Mouse (Mus musculus): Measurements from ENCODE around the gene Ikzf1. TPM values are rescaled to one million over a fixed set of nuclear protein-coding genes. Genes with fewer than 3 reads are reported as not detected.

Ikzf1 gene
- polyA plus RNA-seq, 1 experiment from 2014 or later: 0.99 TPM

DNA sequence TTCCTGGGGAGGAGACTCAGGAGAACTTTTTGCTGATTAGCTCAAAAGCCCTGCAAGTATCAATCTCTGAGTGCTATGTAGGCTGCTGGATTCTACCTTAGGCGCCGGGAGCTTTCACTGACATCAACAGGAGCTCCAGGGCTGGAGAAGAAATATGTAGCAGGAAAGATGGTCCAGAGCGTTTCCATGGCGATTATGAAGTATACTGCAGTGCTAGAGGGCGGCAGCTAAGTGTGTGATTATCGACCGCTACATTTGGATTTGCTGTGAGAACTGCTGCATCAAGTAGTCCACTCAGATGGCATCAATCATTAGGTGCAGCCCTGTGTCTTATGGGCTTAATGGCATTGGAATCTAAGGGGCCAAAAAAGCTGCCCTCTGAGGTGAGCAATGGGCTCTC lies 7.6 kb upstream of the Ikzf1 start:
- 84% methylated on average over 7 of the region's 7 CpGs for WGBS
- no peak overlapping the region for H3K4me3 ChIP-seq
- H3K36me3 ChIP-seq: no peaks in the 10 kb centered on the region
- H3K27me3 ChIP-seq (replicated peaks): no peaks in the 10 kb centered on the region
- ATAC-seq (ENCODE audit: low FRiP score, low read depth): no peak
- H3K27ac ChIP-seq: no peak overlapping the region
- no peaks in the 10 kb centered on the region for H3K9me3 ChIP-seq
- no peaks in the 10 kb centered on the region for H3K4me1 ChIP-seq
- H3K4me2 ChIP-seq (replicated peaks): no peak overlapping the region
- no peak overlapping the region for H3K9ac ChIP-seq

DNA sequence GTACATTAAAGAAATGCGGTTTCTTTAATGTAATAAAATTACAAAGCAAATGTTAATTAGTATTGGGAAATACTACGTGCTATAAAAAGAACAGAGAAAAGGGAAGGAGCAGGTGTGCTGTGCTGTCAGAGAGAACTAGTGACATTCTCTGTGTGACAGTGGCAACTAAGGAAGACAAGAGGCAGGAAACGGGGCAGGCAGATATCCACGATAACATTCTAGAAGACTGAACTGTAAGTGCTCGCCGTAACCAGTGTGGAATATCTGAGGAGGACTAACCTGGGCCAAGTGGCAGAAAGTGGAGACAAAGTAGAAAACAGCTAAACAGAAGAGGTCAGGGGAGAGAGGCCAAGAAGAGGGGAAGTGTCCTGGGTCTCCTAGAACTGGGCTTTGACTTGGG lies 5.8 kb upstream of the Ikzf1 start:
- no peaks in the 10 kb centered on the region for H3K36me3 ChIP-seq
- H3K27ac ChIP-seq: no peak overlapping the region
- 76% methylated on average over 6 of the region's 6 CpGs for WGBS
- ATAC-seq (ENCODE audit: low FRiP score, low read depth): no peak
- H3K27me3 ChIP-seq (replicated peaks): peaks cover 8% of the 10 kb centered on the region
- no peak overlapping the region for H3K4me3 ChIP-seq
- no peak overlapping the region for H3K4me2 ChIP-seq (replicated peaks)
- no peaks in the 10 kb centered on the region for H3K4me1 ChIP-seq
- no peak overlapping the region for H3K9ac ChIP-seq
- no peaks in the 10 kb centered on the region for H3K9me3 ChIP-seq

- no peaks in the 10 kb centered on the region for H3K9me3 ChIP-seq
- no peaks in the 10 kb centered on the region for H3K36me3 ChIP-seq
- no peak overlapping the region for H3K27ac ChIP-seq
- H3K4me3 ChIP-seq: no peak overlapping the region
- H3K4me1 ChIP-seq: peaks cover 12% of the 10 kb centered on the region
- ATAC-seq (ENCODE audit: low FRiP score, low read depth): no peak; the same call in 1 of the 2 replicates
- 69% methylated on average over 9 of the region's 9 CpGs for WGBS
- peak overlapping the region; percentile 99 for H3K4me2 ChIP-seq (replicated peaks)
- no peak overlapping the region for H3K9ac ChIP-seq
- peaks cover 35% of the 10 kb centered on the region for H3K27me3 ChIP-seq (replicated peaks)
Observed at GRCm38 (mm10) chr11:11684056-11684929, 510 bp upstream of the Ikzf1 start.

DNA sequence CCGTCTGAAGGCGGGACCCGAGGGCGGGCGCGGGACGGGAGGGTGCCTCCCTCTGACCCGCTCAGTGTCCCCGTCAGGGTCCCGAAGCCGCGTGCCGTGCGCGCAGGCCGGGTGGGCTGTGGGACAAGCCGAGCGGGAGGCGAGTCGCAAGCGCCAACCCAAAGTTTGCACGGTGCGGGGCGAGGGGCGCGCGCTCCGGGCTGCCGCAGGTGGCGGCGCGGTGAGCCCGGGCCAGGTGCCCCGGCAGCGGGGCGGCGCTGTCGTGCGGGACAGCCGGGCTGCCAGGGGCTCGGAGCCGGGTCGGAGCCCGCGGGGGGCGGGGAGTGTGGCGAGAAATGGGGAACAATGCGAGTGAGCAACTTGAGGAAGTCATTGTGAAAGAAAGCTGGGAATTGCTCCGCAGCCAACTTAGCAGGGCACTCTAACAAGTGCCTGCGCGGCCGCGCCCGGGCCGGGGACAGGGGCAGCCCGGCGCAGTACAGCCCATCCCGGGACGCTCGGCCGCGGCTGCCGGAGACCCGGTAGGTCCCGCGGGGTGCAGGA lies 1.1 kb downstream of the Ikzf1 start:
- ATAC-seq (ENCODE audit: low FRiP score, low read depth): peak; percentile 57
- H3K9ac ChIP-seq: peak overlapping the region; percentile 44; the same call in 1 of the 2 replicates
- H3K4me2 ChIP-seq (replicated peaks): peak overlapping the region; percentile 99
- H3K27me3 ChIP-seq (replicated peaks): peaks cover 35% of the 10 kb centered on the region
- no peaks in the 10 kb centered on the region for H3K9me3 ChIP-seq
- peak overlapping the region; percentile 63 for H3K4me3 ChIP-seq
- WGBS: under 1% methylated on average over 65 of the region's 66 CpGs
- H3K27ac ChIP-seq: no peak overlapping the region
- H3K4me1 ChIP-seq: peaks cover 12% of the 10 kb centered on the region
- no peaks in the 10 kb centered on the region for H3K36me3 ChIP-seq

GRCm38 (mm10) chr11:11686569-11687051 lies 1.8 kb downstream of the Ikzf1 start:
- WGBS: 12% methylated on average over 16 of the region's 16 CpGs
- Histone ChIP-seq H3K9me3 (no peaks in the 10 kb centered on the region), H3K9ac (no peak overlapping the region), H3K4me2 (replicated peaks) (peak overlapping the region; percentile 99), H3K4me3 (peak overlapping the region; percentile 63), H3K27ac (no peak overlapping the region), H3K4me1 (peaks cover 12% of the 10 kb centered on the region), H3K27me3 (replicated peaks) (peaks cover 35% of the 10 kb centered on the region), H3K36me3 (no peaks in the 10 kb centered on the region)
- ATAC-seq (ENCODE audit: low FRiP score, low read depth): no peak

GRCm38 (mm10) chr11:11687551-11688185 lies 2.9 kb downstream of the Ikzf1 start:
- Histone ChIP-seq H3K27me3 (replicated peaks) (peaks cover 35% of the 10 kb centered on the region), H3K9ac (no peak overlapping the region), H3K4me2 (replicated peaks) (no peak overlapping the region), H3K9me3 (no peaks in the 10 kb centered on the region), H3K4me3 (no peak overlapping the region), H3K4me1 (peaks cover 12% of the 10 kb centered on the region), H3K27ac (no peak overlapping the region), H3K36me3 (no peaks in the 10 kb centered on the region)
- no peak for ATAC-seq (ENCODE audit: low FRiP score, low read depth)
- WGBS: 91% methylated on average over 8 of the region's 8 CpGs

- no peaks in the 10 kb centered on the region for H3K9me3 ChIP-seq
- peaks cover 28% of the 10 kb centered on the region for H3K27me3 ChIP-seq (replicated peaks)
- H3K4me1 ChIP-seq: peaks cover 12% of the 10 kb centered on the region
- H3K4me2 ChIP-seq (replicated peaks): no peak overlapping the region
- H3K36me3 ChIP-seq: no peaks in the 10 kb centered on the region
- ATAC-seq (ENCODE audit: low FRiP score, low read depth): no peak
- no peak overlapping the region for H3K27ac ChIP-seq
- no peak overlapping the region for H3K4me3 ChIP-seq
- H3K9ac ChIP-seq: no peak overlapping the region
- 77% methylated on average over 6 of the region's 6 CpGs for WGBS
Observed at GRCm38 (mm10) chr11:11688766-11689330, 4.0 kb downstream of the Ikzf1 start.

DNA sequence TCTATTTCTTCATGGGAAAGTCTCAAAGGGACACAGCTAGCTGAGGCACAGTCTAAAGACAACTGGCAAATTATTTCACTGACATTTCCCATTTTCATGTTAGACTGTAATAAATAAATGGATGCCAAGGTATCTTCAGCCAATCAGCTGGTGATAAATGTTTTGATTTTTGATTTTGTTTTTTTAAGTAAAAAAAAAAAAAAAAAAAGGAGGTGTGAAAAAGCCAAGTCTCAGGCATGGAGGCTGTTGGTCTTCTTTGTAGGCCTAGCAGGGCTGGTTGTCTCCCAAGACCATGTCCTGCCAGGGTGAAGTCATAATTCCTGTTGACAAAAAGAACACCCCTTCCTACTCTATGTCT lies 4.9 kb downstream of the Ikzf1 start:
- H3K27me3 ChIP-seq (replicated peaks): peaks cover 20% of the 10 kb centered on the region
- peaks cover 12% of the 10 kb centered on the region for H3K4me1 ChIP-seq
- H3K9ac ChIP-seq: no peak overlapping the region
- no peaks in the 10 kb centered on the region for H3K9me3 ChIP-seq
- no peaks in the 10 kb centered on the region for H3K36me3 ChIP-seq
- no peak for ATAC-seq (ENCODE audit: low FRiP score, low read depth)
- H3K27ac ChIP-seq: no peak overlapping the region
- no peak overlapping the region for H3K4me3 ChIP-seq
- H3K4me2 ChIP-seq (replicated peaks): no peak overlapping the region

GRCm38 (mm10) chr11:11690059-11690844 lies 5.4 kb downstream of the Ikzf1 start:
- WGBS: 82% methylated on average over 11 of the region's 11 CpGs
- Histone ChIP-seq H3K4me2 (replicated peaks) (no peak overlapping the region), H3K27ac (no peak overlapping the region), H3K9me3 (no peaks in the 10 kb centered on the region), H3K36me3 (no peaks in the 10 kb centered on the region), H3K9ac (no peak overlapping the region), H3K4me1 (peaks cover 7% of the 10 kb centered on the region), H3K27me3 (replicated peaks) (peaks cover 14% of the 10 kb centered on the region), H3K4me3 (no peak overlapping the region)
- no peak for ATAC-seq (ENCODE audit: low FRiP score, low read depth)

- Histone ChIP-seq H3K36me3 (no peaks in the 10 kb centered on the region), H3K4me2 (replicated peaks) (no peak overlapping the region), H3K27me3 (replicated peaks) (peaks cover 10% of the 10 kb centered on the region), H3K9ac (no peak overlapping the region), H3K9me3 (no peaks in the 10 kb centered on the region), H3K27ac (no peak overlapping the region), H3K4me1 (peaks cover 5% of the 10 kb centered on the region), H3K4me3 (no peak overlapping the region)
- WGBS: 93% methylated on average over 8 of the region's 8 CpGs
- no peak for ATAC-seq (ENCODE audit: low FRiP score, low read depth)
Observed at GRCm38 (mm10) chr11:11690845-11691196, 6.0 kb downstream of the Ikzf1 start.

GRCm38 (mm10) chr11:11691324-11692058 lies 6.7 kb downstream of the Ikzf1 start:
- H3K36me3 ChIP-seq: no peaks in the 10 kb centered on the region
- H3K4me2 ChIP-seq (replicated peaks): no peak overlapping the region
- H3K27me3 ChIP-seq (replicated peaks): peaks cover 5% of the 10 kb centered on the region; the same call in 1 of the 2 replicates
- 91% methylated on average over 14 of the region's 14 CpGs for WGBS
- H3K9ac ChIP-seq: no peak overlapping the region
- no peak for ATAC-seq (ENCODE audit: low FRiP score, low read depth)
- H3K27ac ChIP-seq: no peak overlapping the region
- H3K9me3 ChIP-seq: no peaks in the 10 kb centered on the region
- no peaks in the 10 kb centered on the region for H3K4me1 ChIP-seq
- H3K4me3 ChIP-seq: no peak overlapping the region

All from neural tube, embryonic 12.5 days (tissue).